Mouse (Mus musculus) neural tube, embryonic 11.5 days (tissue): ENCODE data around the gene Slc6a21. TPM values are rescaled to one million over a fixed set of nuclear protein-coding genes. Genes with fewer than 3 reads are reported as not detected.

Experiments
- ATAC-seq: fragments of 200-750 bp; cut with Nextera tagmentation; 2 replicates; pipeline ENCODE4 v1.8.0; 2017; ENCODE audit warnings: moderate number of reproducible peaks, mild to moderate bottlenecking, moderate TSS enrichment, moderate library complexity; ENCODE audit not compliant: insufficient read depth, low FRiP score, low TSS enrichment
- DNase-seq: peaks from one replicate; pipeline ENCODE4 v3.0.0-alpha.2; 2015; ENCODE audit warnings: low spot score
- H3K27ac ChIP-seq: fragments of 300-500 bp; sonication (generic); 2 replicates; pipeline ENCODE4 v1.5.1; 2014; ENCODE audit warnings: low read depth, mild to moderate bottlenecking, low read length
- H3K27me3 ChIP-seq: fragments of 300-500 bp; sonication (generic); 2 replicates; pipeline ENCODE4 v1.6.1; 2014; ENCODE audit warnings: mild to moderate bottlenecking, low read length, mixed read lengths; ENCODE audit not compliant: control insufficient read depth, insufficient read depth
- H3K36me3 ChIP-seq: fragments of 300-500 bp; sonication (generic); 2 replicates; pipeline ENCODE4 v1.6.1; 2014; ENCODE audit warnings: mild to moderate bottlenecking, low read length, moderate library complexity, mixed read lengths; ENCODE audit not compliant: control insufficient read depth, insufficient read depth
- H3K4me1 ChIP-seq: fragments of 300-500 bp; sonication (generic); 2 replicates; pipeline ENCODE4 v1.6.1; 2014; ENCODE audit warnings: low read length, mixed read lengths; ENCODE audit not compliant: control insufficient read depth, insufficient read depth
- H3K4me2 ChIP-seq: fragments of 300-500 bp; sonication (generic); 2 replicates; pipeline ENCODE4 v1.6.1; 2014; ENCODE audit warnings: low read depth, mild to moderate bottlenecking, moderate library complexity
- H3K4me3 ChIP-seq: fragments of 300-500 bp; sonication (generic); 2 replicates; pipeline ENCODE4 v1.5.1; 2014; ENCODE audit warnings: low read depth, low read length
- H3K9ac ChIP-seq: fragments of 300-500 bp; sonication (generic); 2 replicates; pipeline ENCODE4 v1.6.1; 2014; ENCODE audit warnings: mild to moderate bottlenecking, low read length
- H3K9me3 ChIP-seq: fragments of 300-500 bp; sonication (generic); 2 replicates; pipeline ENCODE4 v1.6.1; 2016; ENCODE audit warnings: low read length; ENCODE audit not compliant: control insufficient read depth
- WGBS: fragments of 180-500 bp; shearing (Covaris S2); extraction: QIAGEN DNeasy Blood & Tissue Kit; methylation state at CpG from one replicate; pipeline ENCODE4 v1.1.7; 2014; 5-methylcytosine and 5-hydroxymethylcytosine counted together
- polyA plus RNA-seq: library from polyadenylated mRNA; unstranded; fragments of >200 nt; fragmentation: Nextera tagmentation; extraction: Ambion mirVana; gene quantifications from 2 replicates; pipeline ENCODE4 v1.2.1, GENCODE M21; 2014

The Slc6a21 gene
- polyA plus RNA-seq, 1 experiment from 2014 or later: not detected

- ATAC-seq: peak; percentile 35; the same call in 1 of the 2 replicates
- peak overlapping the region; percentile 12; the same call in 1 of the 2 replicates for H3K9ac ChIP-seq
- WGBS: 9% methylated on average over 29 of the region's 29 CpGs
Measured at GRCm38 (mm10) chr7:45234333-45234841, 42.9 kb upstream of the Slc6a21 start.

GRCm38 (mm10) chr7:45234922-45235571 lies 42.3 kb upstream of the Slc6a21 start:
- 3% methylated on average over 21 of the region's 21 CpGs for WGBS
- no peaks in the 10 kb centered on the region for H3K9me3 ChIP-seq
- no peak overlapping the region for H3K4me3 ChIP-seq
- H3K4me2 ChIP-seq: peak overlapping the region; percentile 28
- H3K4me1 ChIP-seq: peaks cover 16% of the 10 kb centered on the region
- peaks cover 12% of the 10 kb centered on the region for H3K27me3 ChIP-seq
- H3K27ac ChIP-seq: no peak overlapping the region
- ATAC-seq (peak; percentile 63), DNase-seq (peak; percentile 72)
- peak overlapping the region; percentile 45 for H3K9ac ChIP-seq
- peaks cover 10% of the 10 kb centered on the region for H3K36me3 ChIP-seq

More at GRCm38 (mm10) chr7:45234333-45234841, 42.9 kb upstream of the Slc6a21 start:
- no peak overlapping the region; the same call in 1 of the 2 replicates for H3K27ac ChIP-seq
- DNase-seq: peak; percentile 59
- H3K27me3 ChIP-seq: peaks cover 12% of the 10 kb centered on the region
- H3K9me3 ChIP-seq: no peaks in the 10 kb centered on the region
- no peak overlapping the region for H3K4me3 ChIP-seq
- H3K4me1 ChIP-seq: peaks cover 16% of the 10 kb centered on the region
- H3K4me2 ChIP-seq: peak overlapping the region; percentile 25
- peaks cover 15% of the 10 kb centered on the region for H3K36me3 ChIP-seq

- no peak overlapping the region for H3K4me3 ChIP-seq
- no peak overlapping the region for H3K27ac ChIP-seq
- H3K9ac ChIP-seq: peak overlapping the region; percentile 45
- peaks cover 12% of the 10 kb centered on the region for H3K27me3 ChIP-seq
- H3K36me3 ChIP-seq: peaks cover 10% of the 10 kb centered on the region
- H3K4me1 ChIP-seq: peaks cover 16% of the 10 kb centered on the region
- peak overlapping the region; percentile 28; the same call in 1 of the 2 replicates for H3K4me2 ChIP-seq
- no peak for ATAC-seq
- no peak for DNase-seq
- no peaks in the 10 kb centered on the region for H3K9me3 ChIP-seq
- WGBS: 31% methylated on average over 17 of the region's 17 CpGs
Measured at GRCm38 (mm10) chr7:45235656-45236180, 41.6 kb upstream of the Slc6a21 start.

GRCm38 (mm10) chr7:45237747-45238699 lies 39.3 kb upstream of the Slc6a21 start:
- Histone ChIP-seq H3K36me3 (peaks cover under 1% of the 10 kb centered on the region), H3K9ac (no peak overlapping the region), H3K27ac (no peak overlapping the region), H3K9me3 (no peaks in the 10 kb centered on the region), H3K4me1 (peaks cover 16% of the 10 kb centered on the region), H3K27me3 (peaks cover 15% of the 10 kb centered on the region), H3K4me2 (no peak overlapping the region), H3K4me3 (no peak overlapping the region)
- WGBS: 77% methylated on average over 17 of the region's 17 CpGs
- ATAC-seq: no peak
- DNase-seq: no peak

- peaks cover 15% of the 10 kb centered on the region for H3K27me3 ChIP-seq
Measured at GRCm38 (mm10) chr7:45238723-45239496, 38.4 kb upstream of the Slc6a21 start, which contains the start of gene Cd37. Gene Cd37, minus strand, starts transcription at chr7:45239115.

GRCm38 (mm10) chr7:45240109-45240508 lies 37.2 kb upstream of the Slc6a21 start:
- no peak overlapping the region for H3K4me2 ChIP-seq
- no peak overlapping the region for H3K4me3 ChIP-seq
- no peak overlapping the region for H3K9ac ChIP-seq
- H3K9me3 ChIP-seq: no peaks in the 10 kb centered on the region
- ATAC-seq: no peak
- peaks cover 15% of the 10 kb centered on the region for H3K27me3 ChIP-seq
- H3K27ac ChIP-seq: no peak overlapping the region
- peaks cover 3% of the 10 kb centered on the region; the same call in 1 of the 2 replicates for H3K4me1 ChIP-seq
- no peaks in the 10 kb centered on the region for H3K36me3 ChIP-seq
- no peak for DNase-seq
- WGBS: 84% methylated on average over 7 of the region's 7 CpGs

More at GRCm38 (mm10) chr7:45238723-45239496, 38.4 kb upstream of the Slc6a21 start, which contains the start of gene Cd37:
- Histone ChIP-seq H3K4me1 (peaks cover 7% of the 10 kb centered on the region), H3K27ac (no peak within 1 kb of the TSS), H3K9me3 (no peaks in the 10 kb centered on the region), H3K4me2 (no peak within 1 kb of the TSS), H3K9ac (no peak within 1 kb of the TSS), H3K4me3 (no peak within 1 kb of the TSS), H3K36me3 (no peaks in the 10 kb centered on the region)
- WGBS: 37% methylated on average over 20 of the region's 20 CpGs
- ATAC-seq: no peak
- DNase-seq: no peak

GRCm38 (mm10) chr7:45240633-45241388 lies 36.5 kb upstream of the Slc6a21 start, which contains the start of gene Slc6a16:
Gene Slc6a16, plus strand, starts transcription at chr7:45241085.
- Histone ChIP-seq H3K4me2 (peak within 1 kb of the TSS; percentile 41), H3K9me3 (no peaks in the 10 kb centered on the region), H3K27me3 (peaks cover 15% of the 10 kb centered on the region), H3K4me1 (no peaks in the 10 kb centered on the region), H3K27ac (no peak within 1 kb of the TSS), H3K9ac (peak within 1 kb of the TSS; percentile 40), H3K36me3 (no peaks in the 10 kb centered on the region), H3K4me3 (peak within 1 kb of the TSS; percentile 23)
- 12% methylated on average over 53 of the region's 53 CpGs for WGBS
- ATAC-seq (no peak), DNase-seq (peak; percentile 72)
